Mouse (Mus musculus): ENCODE results near the gene Arhgef39.

- TF ChIP-seq USF1 (IDR thresholded peaks at IDR 0.05; ENCODE audit: low read depth) (no peak), POLR2A (IDR thresholded peaks at IDR 0.05; ENCODE audit: insufficient read length, low read depth) (no peak), REST (IDR thresholded peaks at IDR 0.05; ENCODE audit: insufficient read depth, insufficient read length) (no peak), CEBPB (IDR thresholded peaks at IDR 0.05; ENCODE audit: insufficient read depth, poor library complexity, severe bottlenecking) (no peak), TCF3 (IDR thresholded peaks at IDR 0.05; ENCODE audit: insufficient read length, low read depth) (no peak), POLR2AphosphoS2 (IDR thresholded peaks at IDR 0.05; ENCODE audit: insufficient read length, low read depth) (no peak), MAX (IDR thresholded peaks at IDR 0.05; ENCODE audit: low read depth) (no peak), E2F4 (IDR thresholded peaks at IDR 0.05; ENCODE audit: insufficient read depth) (no peak), MYOG (IDR thresholded peaks at IDR 0.05; ENCODE audit: control insufficient read depth in 1 of 3, insufficient read depth in 1 of 3, insufficient read length in 2 of 3, low read depth in 2 of 3) (no peak), MYOD1 (IDR thresholded peaks at IDR 0.05; ENCODE audit: control insufficient read depth in 1 of 3, insufficient read length in 2 of 3, low read depth in 2 of 3) (no peak)
These were observed 8.6 kb upstream of the Arhgef39 start for GRCm38 (mm10) chr4:43507938-43508665.

All from myocyte (in vitro differentiated cells).